ENCODE assay signal across 8 mouse cellular contexts in genomic region chr9:102689940-102690642, GRCm38 (mm10). TPM values are rescaled to one million over a fixed set of nuclear protein-coding genes. Genes with fewer than 3 reads are reported as not detected.
A peak's percentile ranks its signal among the peaks of the same experiment; 100 is the strongest.
DNase-seq lines count a peak whose midpoint lies in the region; ATAC-seq and TF ChIP-seq lines count a peak whose summit lies in the region.

No protein-coding gene starts in this region.

- H3K9me3 ChIP-seq in embryonic facial prominence, embryonic 10.5 days: no peaks in the 10 kb centered on the region
- no peaks in the 10 kb centered on the region for H3K9me3 ChIP-seq in heart, embryonic 15.5 days (replicated peaks)

- peaks cover 52% of the 10 kb centered on the region for H3K27me3 ChIP-seq in embryonic facial prominence, embryonic 10.5 days (replicated peaks; ENCODE audit: low read depth, poor library complexity, severe bottlenecking)
- H3K27me3 ChIP-seq in heart, embryonic 15.5 days: no peaks in the 10 kb centered on the region

- H3K36me3 ChIP-seq in embryonic facial prominence, embryonic 10.5 days (replicated peaks): no peaks in the 10 kb centered on the region
- H3K36me3 ChIP-seq in heart, embryonic 15.5 days: no peaks in the 10 kb centered on the region

- TF ChIP-seq POLR2A in lung, adult 2 months (IDR thresholded peaks at IDR 0.05; ENCODE audit: borderline replicate concordance, extremely low read depth, low read depth, low read length): no peak

- peak overlapping the region; percentile 98 for H3K4me2 ChIP-seq in heart, embryonic 15.5 days

- DNase-seq in ovary, postnatal 36 days (ENCODE audit: low spot score): peak; percentile 52
- no peak for DNase-seq in ovary, adult 18-20 months (ENCODE audit: low spot score)
- peak; percentile 73 for DNase-seq in embryonic facial prominence, embryonic 10.5 days (ENCODE audit: low spot score)
- DNase-seq in layer of hippocampus, adult 9-11 months: peak; percentile 47
- peak; percentile 56 for DNase-seq in lung, adult 2 months
- peak; percentile 97 for DNase-seq in retina, postnatal 1 day
- no peak for DNase-seq in adipocyte (ENCODE audit: low spot score)

- H3K4me1 ChIP-seq in embryonic facial prominence, embryonic 10.5 days: peaks cover 56% of the 10 kb centered on the region
- H3K4me1 ChIP-seq in heart, embryonic 15.5 days (replicated peaks): peaks cover 38% of the 10 kb centered on the region
- no peaks in the 10 kb centered on the region for H3K4me1 ChIP-seq in lung, adult 2 months (ENCODE audit: control insufficient read depth, insufficient read depth, low read length)

- peak overlapping the region; percentile 67 for H3K4me3 ChIP-seq in embryonic facial prominence, embryonic 10.5 days
- H3K4me3 ChIP-seq in heart, embryonic 15.5 days: peak overlapping the region; percentile 69
- H3K4me3 ChIP-seq in lung, adult 2 months (replicated peaks; ENCODE audit: extremely low read depth, low read depth, low read length): peak overlapping the region; percentile 63

- under 1% methylated on average over 44 of the region's 44 CpGs for WGBS in embryonic facial prominence, embryonic 10.5 days
- WGBS in heart, embryonic 15.5 days: under 1% methylated on average over 44 of the region's 44 CpGs
- under 1% methylated on average over 44 of the region's 44 CpGs for WGBS in lung, adult 2 months

- H3K27ac ChIP-seq in embryonic facial prominence, embryonic 10.5 days (replicated peaks): peak overlapping the region; percentile 85
- peak overlapping the region; percentile 67 for H3K27ac ChIP-seq in heart, embryonic 15.5 days

- no peak for TF ChIP-seq CTCF in lung, adult 2 months (IDR thresholded peaks at IDR 0.05; ENCODE audit: insufficient read depth, low read length)

- peak; percentile 61 for ATAC-seq in heart, embryonic 15.5 days (replicated peaks; ENCODE audit: insufficient number of reproducible peaks, insufficient read depth, low FRiP score, low read depth)

- H3K9ac ChIP-seq in heart, embryonic 15.5 days: peak overlapping the region; percentile 67

RNA-seq across cellular contexts. Expression of gene Amotl2, which starts 26.4 kb away (rescaled TPM):
- polyA plus RNA-seq in embryonic facial prominence, embryonic 10.5 days (2016; fragmentation: Nextera tagmentation; extraction: Ambion mirVana): 61.4 and 64.0 TPM in 2 replicates
- 38.9 and 45.6 TPM in 2 replicates for polyA plus RNA-seq in heart, embryonic 15.5 days (2015; fragmentation: Nextera tagmentation; extraction: Ambion mirVana)
- 82.6 and 101 TPM in 2 replicates for polyA plus RNA-seq in lung, adult 2 months (2012; rRNA removed)

Comparison
In these comparisons a context has a peak if more than half of its experiments do, and no peak if none do; other contexts are left out.
1. DNase-seq: peak in ovary, postnatal 36 days (single experiment), embryonic facial prominence, embryonic 10.5 days (single experiment), layer of hippocampus, adult 9-11 months (single experiment), lung, adult 2 months (single experiment) and retina, postnatal 1 day (single experiment); none in ovary, adult 18-20 months (single experiment) and adipocyte (single experiment).
2. Peak in every context shown above with its lines, with median percentiles within 50 percentile points of each other: H3K4me3 ChIP-seq.